Mouse (Mus musculus): ENCODE measurements around the gene Upp2.

Upp2 gene

GRCm38 (mm10) chr2:58672520-58672919, 105.4 kb downstream of the Upp2 start:
- in situ Hi-C loops (cut with MboI) = loop anchor here (25.0 kb wide), 1 partner anchor 635 kb away; no protein-coding TSS in a partner anchor

- in situ Hi-C loops (cut with MboI) = no loop called here
These were observed 112.9 kb downstream of the Upp2 start for GRCm38 (mm10) chr2:58679968-58680367.

- in situ Hi-C loops (cut with MboI) = no loop called here
These were observed 113.7 kb downstream of the Upp2 start for GRCm38 (mm10) chr2:58680794-58681193.

GRCm38 (mm10) chr2:58681394-58681793, 114.3 kb downstream of the Upp2 start:
- in situ Hi-C loops (cut with MboI) = no loop called here

- in situ Hi-C loops (cut with MboI) = no loop called here
These were observed 130.4 kb downstream of the Upp2 start for GRCm38 (mm10) chr2:58697501-58697900.

- in situ Hi-C loops (cut with MboI) = no loop called here
These were observed 132.8 kb downstream of the Upp2 start for GRCm38 (mm10) chr2:58699931-58700330.

GRCm38 (mm10) chr2:58700354-58700753, 133.3 kb downstream of the Upp2 start:
- in situ Hi-C loops (cut with MboI) = no loop called here

- in situ Hi-C loops (cut with MboI) = no loop called here
These were observed 134.5 kb downstream of the Upp2 start for GRCm38 (mm10) chr2:58701627-58702026.

- in situ Hi-C loops (cut with MboI) = no loop called here
These were observed 136.1 kb downstream of the Upp2 start for GRCm38 (mm10) chr2:58703226-58703625.

GRCm38 (mm10) chr2:58703646-58704045, 136.5 kb downstream of the Upp2 start:
- in situ Hi-C loops (cut with MboI) = no loop called here

- in situ Hi-C loops (cut with MboI) = no loop called here
These were observed 137.5 kb downstream of the Upp2 start for GRCm38 (mm10) chr2:58704576-58704975.

GRCm38 (mm10) chr2:58707676-58708075, 140.6 kb downstream of the Upp2 start:
- in situ Hi-C loops (cut with MboI) = no loop called here

- in situ Hi-C loops (cut with MboI) = no loop called here
These were observed 143.1 kb downstream of the Upp2 start for GRCm38 (mm10) chr2:58710234-58710633.

- in situ Hi-C loops (cut with MboI) = no loop called here
These were observed 144.0 kb downstream of the Upp2 start for GRCm38 (mm10) chr2:58711049-58711448.

GRCm38 (mm10) chr2:58711491-58711890, 144.4 kb downstream of the Upp2 start:
- in situ Hi-C loops (cut with MboI) = no loop called here

GRCm38 (mm10) chr2:58711935-58712334, 144.8 kb downstream of the Upp2 start:
- in situ Hi-C loops (cut with MboI) = no loop called here

- in situ Hi-C loops (cut with MboI) = no loop called here
These were observed 150.8 kb downstream of the Upp2 start for GRCm38 (mm10) chr2:58717898-58718297.

- in situ Hi-C loops (cut with MboI) = no loop called here
These were observed 170.2 kb downstream of the Upp2 start for GRCm38 (mm10) chr2:58737192-58737820.

- in situ Hi-C loops (cut with MboI) = no loop called here
These were observed 174.1 kb downstream of the Upp2 start for GRCm38 (mm10) chr2:58741213-58741612.

- in situ Hi-C loops (cut with MboI) = no loop called here
These were observed 174.9 kb downstream of the Upp2 start for GRCm38 (mm10) chr2:58742026-58742425.

- in situ Hi-C loops (cut with MboI) = no loop called here
These were observed 176.3 kb downstream of the Upp2 start for GRCm38 (mm10) chr2:58743446-58743845.

- in situ Hi-C loops (cut with MboI) = no loop called here
These were observed 180.6 kb downstream of the Upp2 start for GRCm38 (mm10) chr2:58747483-58748229.

- in situ Hi-C loops (cut with MboI) = no loop called here
These were observed 181.2 kb downstream of the Upp2 start for GRCm38 (mm10) chr2:58748296-58748695.
